In genomic region chr5:142518973-142519372, GRCm38 (mm10) we compare ENCODE assay signal across 22 mouse cellular contexts. TPM values are rescaled to one million over a fixed set of nuclear protein-coding genes. Genes with fewer than 3 reads are reported as not detected.
DNase-seq lines count a peak whose midpoint lies in the region; ATAC-seq and TF ChIP-seq lines count a peak whose summit lies in the region.
"Had no signal": no experiment of that assay in that cellular context is flagged by ENCODE, and none has a peak within 500 bp of the region (broad histone marks: within the 10 kb centered on the region; RNA-seq: fewer than 3 reads in every experiment).

No protein-coding gene starts in this region.

- ATAC-seq in heart, embryonic 15.5 days (replicated peaks; ENCODE audit: insufficient number of reproducible peaks, insufficient read depth, low FRiP score, low read depth), result peak; percentile 54; the same call in 1 of the 2 replicates
- ATAC-seq in lung, embryonic 16.5 days (ENCODE audit: low read depth), result peak; percentile 24; the same call in 1 of the 2 replicates
- no peak for ATAC-seq in heart, postnatal 0 days (ENCODE audit: insufficient read depth, low read depth)
- ATAC-seq: forebrain, embryonic 16.5 days; hindbrain, postnatal 0 days had no signal

- TF ChIP-seq EP300 in heart, postnatal 0 days (IDR thresholded peaks at IDR 0.05; ENCODE audit: low read depth), result no peak

- peak; percentile 11 to 52 for DNase-seq in frontal cortex, adult 2 months (ENCODE audit: extremely low spot score in 1 of 2, low spot score in 1 of 2)
- DNase-seq in frontal cortex, postnatal 25 days (ENCODE audit: low spot score in 2 of 2), result no peak
- DNase-seq in heart, postnatal 4 days, result no peak
- no peak for DNase-seq in lung, postnatal 4 days
- no peak for DNase-seq in heart, postnatal 0 days (ENCODE audit: low spot score)
- DNase-seq: adrenal gland, postnatal 10 days; cerebellum, adult 18-20 months; cerebellum, postnatal 36 days; gastrocnemius, postnatal 25 days; kidney, adult 2 months; kidney, postnatal 14 days; lung, adult 18-20 months; thymus, postnatal 4 days had no signal

- no peak overlapping the region for H3K4me2 ChIP-seq in heart, embryonic 15.5 days
- no peak overlapping the region for H3K4me2 ChIP-seq in lung, embryonic 16.5 days (ENCODE audit: low read depth, low read length)
- no peak overlapping the region for H3K4me2 ChIP-seq in heart, postnatal 0 days (ENCODE audit: low read depth, low read length)
- H3K4me2 ChIP-seq: embryonic facial prominence, embryonic 12.5 days; limb, embryonic 15.5 days; neural tube, embryonic 12.5 days had no signal

- H3K27ac ChIP-seq in heart, embryonic 15.5 days, result peak overlapping the region; percentile 39
- no peak overlapping the region for H3K27ac ChIP-seq in lung, embryonic 16.5 days (ENCODE audit: low read length)
- H3K27ac ChIP-seq in heart, postnatal 0 days (ENCODE audit: low read depth), result peak overlapping the region; percentile 20; the same call in 1 of the 2 replicates
- H3K27ac ChIP-seq: embryonic facial prominence, embryonic 12.5 days; hindbrain, postnatal 0 days; limb, embryonic 15.5 days; neural tube, embryonic 12.5 days had no signal

- 29% methylated on average over 6 of the region's 6 CpGs for WGBS in heart, embryonic 15.5 days
- 41% methylated on average over 6 of the region's 6 CpGs for WGBS in lung, embryonic 16.5 days
- 29% methylated on average over 6 of the region's 6 CpGs for WGBS in heart, postnatal 0 days

- H3K27me3 ChIP-seq in heart, embryonic 15.5 days, result no peaks in the 10 kb centered on the region
- no peaks in the 10 kb centered on the region for H3K27me3 ChIP-seq in lung, embryonic 16.5 days (ENCODE audit: control insufficient read depth, insufficient read depth, low read depth, low read length)
- no peaks in the 10 kb centered on the region for H3K27me3 ChIP-seq in heart, postnatal 0 days (ENCODE audit: control insufficient read depth, insufficient read depth, low read length)
- H3K27me3 ChIP-seq: embryonic facial prominence, embryonic 12.5 days; limb, embryonic 15.5 days; neural tube, embryonic 12.5 days had no signal

- no peak overlapping the region for H3K4me3 ChIP-seq in heart, embryonic 15.5 days
- no peak overlapping the region for H3K4me3 ChIP-seq in lung, embryonic 16.5 days (ENCODE audit: low read length)
- no peak overlapping the region for H3K4me3 ChIP-seq in heart, postnatal 0 days (ENCODE audit: low read depth, low read length)
- H3K4me3 ChIP-seq: embryonic facial prominence, embryonic 12.5 days; limb, embryonic 15.5 days; neural tube, embryonic 12.5 days had no signal

- H3K9me3 ChIP-seq in heart, embryonic 15.5 days (replicated peaks), result no peaks in the 10 kb centered on the region
- H3K9me3 ChIP-seq in lung, embryonic 16.5 days (ENCODE audit: control insufficient read depth, low read length), result no peaks in the 10 kb centered on the region
- no peaks in the 10 kb centered on the region for H3K9me3 ChIP-seq in heart, postnatal 0 days (replicated peaks; ENCODE audit: control insufficient read depth, low read length)
- H3K9me3 ChIP-seq: embryonic facial prominence, embryonic 12.5 days; limb, embryonic 15.5 days; neural tube, embryonic 12.5 days had no signal

- peaks cover 14% of the 10 kb centered on the region for H3K4me1 ChIP-seq in heart, embryonic 15.5 days (replicated peaks)
- H3K4me1 ChIP-seq in lung, embryonic 16.5 days (replicated peaks; ENCODE audit: control insufficient read depth, insufficient read depth, low read length), result peaks cover 10% of the 10 kb centered on the region; the same call in 1 of the 2 replicates
- peaks cover 10% of the 10 kb centered on the region; the same call in 1 of the 2 replicates for H3K4me1 ChIP-seq in heart, postnatal 0 days (ENCODE audit: control insufficient read depth, insufficient read depth)
- H3K4me1 ChIP-seq: neural tube, embryonic 12.5 days had no signal

- no peak overlapping the region for H3K9ac ChIP-seq in heart, embryonic 15.5 days
- H3K9ac ChIP-seq in lung, embryonic 16.5 days (ENCODE audit: low read length), result no peak overlapping the region
- H3K9ac ChIP-seq in heart, postnatal 0 days (replicated peaks; ENCODE audit: low read depth, low read length), result no peak overlapping the region
- H3K9ac ChIP-seq: embryonic facial prominence, embryonic 12.5 days; limb, embryonic 15.5 days; neural tube, embryonic 12.5 days had no signal

- TF ChIP-seq CTCF in heart, postnatal 0 days (IDR thresholded peaks at IDR 0.05; ENCODE audit: low read depth), result no peak

- no peaks in the 10 kb centered on the region for H3K36me3 ChIP-seq in heart, embryonic 15.5 days
- no peaks in the 10 kb centered on the region for H3K36me3 ChIP-seq in lung, embryonic 16.5 days (ENCODE audit: control insufficient read depth, insufficient read depth, low read length)
- H3K36me3 ChIP-seq in heart, postnatal 0 days (replicated peaks; ENCODE audit: control insufficient read depth, insufficient read depth, low read length), result no peaks in the 10 kb centered on the region
- H3K36me3 ChIP-seq: embryonic facial prominence, embryonic 12.5 days; limb, embryonic 15.5 days; neural tube, embryonic 12.5 days had no signal

RNA-seq across cellular contexts. Expression of gene Papolb, which starts 10.9 kb away (rescaled TPM):
- polyA plus RNA-seq in frontal cortex, adult 2 months (2012; rRNA removed), result 0.36 and 0.42 TPM in 2 replicates
- polyA plus RNA-seq in heart, embryonic 15.5 days (2015; fragmentation: Nextera tagmentation; extraction: Ambion mirVana), result 0.09 and 0.13 TPM in 2 replicates
- under 1 TPM; 0.18 to 0.19 TPM for total RNA-seq in heart, postnatal 4 days (2021)
- polyA plus RNA-seq in lung, embryonic 16.5 days (2015; fragmentation: Nextera tagmentation; extraction: Ambion mirVana), result 0.05 and 0.18 TPM in 2 replicates
- total RNA-seq in heart, postnatal 0 days (2014; rRNA removed; ENCODE audit: low replicate concordance), result 0.39 TPM in 1 of 2 replicates, not detected in the other
- polyA plus RNA-seq in heart, postnatal 0 days (2015; fragmentation: Nextera tagmentation; extraction: Ambion mirVana), result 0.04 and 0.08 TPM in 2 replicates
- total RNA-seq: hematopoietic stem cell, adult 5-6 weeks; megakaryocyte-erythroid progenitor cell, adult 5-6 weeks had no signal
- polyA plus RNA-seq: kidney, adult 2 months had no signal

RNA-seq across cellular contexts. Expression of gene Radil, which starts 31.9 kb away (rescaled TPM):
- polyA plus RNA-seq in frontal cortex, adult 2 months (2012; rRNA removed), result 17.3 and 20.1 TPM in 2 replicates
- 8.6 and 9.7 TPM in 2 replicates for polyA plus RNA-seq in heart, embryonic 15.5 days (2015; fragmentation: Nextera tagmentation; extraction: Ambion mirVana)
- 1 to 10 TPM; 3.7 to 5.6 TPM for total RNA-seq in heart, postnatal 4 days (2021)
- polyA plus RNA-seq in lung, embryonic 16.5 days (2015; fragmentation: Nextera tagmentation; extraction: Ambion mirVana), result 3.8 and 4.1 TPM in 2 replicates
- 2.6 and 2.9 TPM in 2 replicates for total RNA-seq in heart, postnatal 0 days (2014; rRNA removed; ENCODE audit: low replicate concordance)
- 4.2 and 4.3 TPM in 2 replicates for polyA plus RNA-seq in heart, postnatal 0 days (2015; fragmentation: Nextera tagmentation; extraction: Ambion mirVana)
- total RNA-seq: hematopoietic stem cell, adult 5-6 weeks; megakaryocyte-erythroid progenitor cell, adult 5-6 weeks had no signal

RNA-seq across cellular contexts. Expression of gene Ap5z1, which starts 55.2 kb away (rescaled TPM):
- 30.7 and 30.8 TPM in 2 replicates for polyA plus RNA-seq in frontal cortex, adult 2 months (2012; rRNA removed)
- polyA plus RNA-seq in heart, embryonic 15.5 days (2015; fragmentation: Nextera tagmentation; extraction: Ambion mirVana), result 6.0 and 8.8 TPM in 2 replicates
- total RNA-seq in heart, postnatal 4 days (2021), result 1 to 10 TPM; 6.0 to 8.2 TPM
- polyA plus RNA-seq in lung, embryonic 16.5 days (2015; fragmentation: Nextera tagmentation; extraction: Ambion mirVana), result 10.0 and 10.3 TPM in 2 replicates
- 8.2 and 14.1 TPM in 2 replicates for total RNA-seq in heart, postnatal 0 days (2014; rRNA removed; ENCODE audit: low replicate concordance)
- 3.9 and 5.7 TPM in 2 replicates for polyA plus RNA-seq in heart, postnatal 0 days (2015; fragmentation: Nextera tagmentation; extraction: Ambion mirVana)

Comparison
In these comparisons a context has a peak if more than half of its experiments do, and no peak if none do; other contexts are left out.
1. DNase-seq: peak in frontal cortex, adult 2 months (2 of 2); none in frontal cortex, postnatal 25 days (0 of 2), heart, postnatal 4 days (single experiment), lung, postnatal 4 days (0 of 2) and heart, postnatal 0 days (single experiment).